Mouse (Mus musculus) forebrain, postnatal 0 days (tissue): ENCODE measurements at regions not wholly inside any gene's neighbourhood (a gene's known extent, or its start where the extent isn't known, plus 50 kb on each side); places are given as distances from the start of the nearest gene placed in this dataset.
A peak's percentile ranks its signal among the peaks of the same experiment; 100 is the strongest.

Source experiments
- ATAC-seq: fragments of 200-750 bp; cut with Nextera tagmentation; 2 replicates; pipeline ENCODE4 v1.8.0; 2017; ENCODE audit warnings: mild to moderate bottlenecking, moderate library complexity
- DNase-seq: peaks from one replicate; pipeline ENCODE4 v3.0.0-alpha.2; 2015
- H3K27ac ChIP-seq: fragments of 300-500 bp; sonication (generic); 2 replicates; pipeline ENCODE4 v1.5.1; 2014; ENCODE audit warnings: low read depth, mild to moderate bottlenecking, antibody characterized with exemption, low read length, moderate library complexity, mixed read lengths
- H3K27me3 ChIP-seq: fragments of 300-500 bp; sonication (generic); 2 replicates; pipeline ENCODE4 v1.6.1; 2014; ENCODE audit warnings: mild to moderate bottlenecking, low read length, mixed read lengths; ENCODE audit not compliant: insufficient read depth
- H3K36me3 ChIP-seq: fragments of 300-500 bp; sonication (generic); 2 replicates; pipeline ENCODE4 v1.6.1; 2014; ENCODE audit warnings: mild to moderate bottlenecking, moderate library complexity; ENCODE audit not compliant: insufficient read depth
- H3K4me1 ChIP-seq: fragments of 300-500 bp; sonication (generic); 2 replicates; pipeline ENCODE4 v1.6.1; 2014; ENCODE audit warnings: antibody characterized with exemption; ENCODE audit not compliant: insufficient read depth
- H3K4me2 ChIP-seq: fragments of 300-500 bp; sonication (generic); 2 replicates; pipeline ENCODE4 v1.6.1; 2014; ENCODE audit warnings: low read depth, mild to moderate bottlenecking, moderate library complexity
- H3K4me3 ChIP-seq: fragments of 300-500 bp; sonication (generic); 2 replicates; pipeline ENCODE4 v1.5.1; 2014; ENCODE audit warnings: low read depth, low read length, mixed read lengths
- H3K9ac ChIP-seq: fragments of 300-500 bp; sonication (generic); 2 replicates; pipeline ENCODE4 v1.6.1; 2014; ENCODE audit warnings: mild to moderate bottlenecking
- H3K9me3 ChIP-seq: fragments of 300-500 bp; sonication (generic); 2 replicates; pipeline ENCODE4 v1.6.1; 2016; ENCODE audit warnings: low read length
- CTCF ChIP-seq: sonication (generic); IDR thresholded peaks from 2 replicates; pipeline ENCODE4 v1.5.1; 2016; ENCODE audit warnings: antibody characterized with exemption, control low read depth, low read depth
- WGBS: fragments of 180-500 bp; shearing (Covaris S2); extraction: QIAGEN DNeasy Blood & Tissue Kit; methylation state at CpG from one replicate; pipeline ENCODE4 v1.1.7; 2014; 5-methylcytosine and 5-hydroxymethylcytosine counted together

DNA sequence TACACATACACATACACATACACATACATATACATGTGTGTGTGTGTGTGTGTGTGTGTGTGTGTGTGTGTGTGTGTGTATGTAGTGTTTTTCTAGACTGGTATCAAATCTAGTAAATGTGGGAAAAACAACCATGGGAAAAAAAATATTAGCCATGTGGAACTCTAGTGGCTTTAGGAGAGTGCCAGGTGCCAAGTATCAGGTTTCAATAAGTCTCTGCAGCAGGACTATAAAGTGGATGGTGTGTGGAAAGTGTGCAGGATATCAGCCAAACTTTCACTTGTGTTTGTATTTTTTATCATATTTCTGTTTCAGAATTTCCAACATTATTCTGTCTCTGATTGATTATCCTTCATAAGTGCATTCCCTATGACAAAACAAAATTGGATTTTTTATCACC lies 653.3 kb upstream of the Fam98a start:
- no peaks in the 10 kb centered on the region for H3K4me1 ChIP-seq
- DNase-seq (no peak), ATAC-seq (no peak)
- H3K4me2 ChIP-seq = no peak overlapping the region
- H3K27ac ChIP-seq = no peak overlapping the region
- TF ChIP-seq CTCF = no peak
- no peak overlapping the region for H3K4me3 ChIP-seq
- H3K36me3 ChIP-seq = no peaks in the 10 kb centered on the region
- no peaks in the 10 kb centered on the region for H3K27me3 ChIP-seq
- no peak overlapping the region for H3K9ac ChIP-seq
- H3K9me3 ChIP-seq = no peaks in the 10 kb centered on the region

DNA sequence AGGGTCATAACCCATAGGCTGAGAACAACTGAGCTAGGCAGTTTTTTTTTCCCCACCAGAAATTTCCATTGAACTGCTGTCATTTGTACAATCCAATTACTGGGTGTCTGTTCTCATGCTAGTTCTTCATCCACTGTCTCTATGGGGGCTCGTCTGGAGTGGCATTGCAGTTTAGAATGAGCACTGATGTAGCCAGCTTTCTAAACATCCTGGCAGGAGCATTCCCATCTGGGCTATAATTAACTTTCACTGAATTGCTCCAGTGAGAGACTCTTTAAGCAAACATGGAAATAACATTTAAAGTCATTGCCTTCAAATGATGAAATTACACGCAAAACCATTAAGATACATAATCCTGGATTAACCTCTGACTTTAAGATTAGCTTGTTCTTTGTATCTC lies 633.1 kb upstream of the Fam98a start:
- TF ChIP-seq CTCF = no peak
- 12% methylated on average over 2 of the region's 2 CpGs for WGBS
- Histone ChIP-seq H3K9ac (no peak overlapping the region), H3K4me2 (no peak overlapping the region), H3K36me3 (no peaks in the 10 kb centered on the region), H3K27ac (no peak overlapping the region), H3K27me3 (no peaks in the 10 kb centered on the region), H3K9me3 (no peaks in the 10 kb centered on the region), H3K4me1 (no peaks in the 10 kb centered on the region), H3K4me3 (no peak overlapping the region)
- ATAC-seq (peak; percentile 67; the same call in 1 of the 2 replicates), DNase-seq (peak; percentile 24)

DNA sequence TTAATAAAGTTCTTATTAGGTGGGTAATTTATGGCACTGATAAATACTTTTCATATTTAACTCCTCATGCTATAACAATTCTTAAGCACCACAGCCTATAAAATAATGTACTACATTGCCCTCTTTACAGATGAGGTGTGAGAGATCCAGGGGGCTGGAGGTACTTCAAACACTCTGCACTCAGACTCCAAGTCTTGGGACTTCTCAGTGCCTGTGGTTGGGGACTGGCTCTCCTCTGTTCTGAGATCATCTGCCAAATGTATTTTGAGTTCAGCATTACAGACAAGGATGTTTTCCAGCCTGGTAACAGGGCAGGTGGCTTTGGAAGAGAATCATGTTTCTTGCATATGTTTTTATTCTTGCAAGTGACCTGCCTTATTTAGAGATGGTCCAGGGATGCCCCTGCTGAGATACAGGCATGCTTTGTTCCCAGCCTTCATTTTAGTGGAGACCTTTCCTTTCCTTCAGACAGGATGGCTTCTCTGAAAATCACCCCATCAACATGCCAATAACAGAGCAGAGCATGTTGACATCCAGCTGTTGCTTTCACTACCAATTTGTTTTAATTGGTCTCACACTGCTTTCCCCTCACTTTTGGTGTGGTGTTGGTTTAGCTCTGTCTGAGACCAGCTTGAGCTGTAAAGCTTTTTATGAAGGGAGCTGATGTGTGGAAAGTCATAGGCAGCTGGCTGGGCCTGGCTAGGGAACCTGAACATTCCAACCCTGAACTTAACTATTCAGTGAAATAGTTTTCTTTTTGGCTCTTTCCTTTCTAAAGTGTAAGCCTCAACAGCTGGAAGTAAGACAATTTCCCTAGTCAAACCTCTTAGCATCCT lies 585.1 kb upstream of the Fam98a start:
- Histone ChIP-seq H3K4me3 (no peak overlapping the region), H3K27me3 (no peaks in the 10 kb centered on the region), H3K9me3 (no peaks in the 10 kb centered on the region), H3K27ac (no peak overlapping the region), H3K36me3 (no peaks in the 10 kb centered on the region), H3K9ac (no peak overlapping the region), H3K4me1 (no peaks in the 10 kb centered on the region), H3K4me2 (no peak overlapping the region)
- TF ChIP-seq CTCF = no peak
- ATAC-seq (no peak), DNase-seq (no peak)

- no peak overlapping the region for H3K4me2 ChIP-seq
- no peak overlapping the region for H3K9ac ChIP-seq
- no peak overlapping the region for H3K27ac ChIP-seq
- H3K27me3 ChIP-seq = no peaks in the 10 kb centered on the region
- H3K4me1 ChIP-seq = no peaks in the 10 kb centered on the region
- no peak overlapping the region for H3K4me3 ChIP-seq
- 35% methylated on average over 3 of the region's 3 CpGs for WGBS
- DNase-seq = peak; percentile 73
- H3K36me3 ChIP-seq = no peaks in the 10 kb centered on the region
- no peaks in the 10 kb centered on the region for H3K9me3 ChIP-seq
- TF ChIP-seq CTCF = no peak
- peak; percentile 34 for ATAC-seq
Observed at GRCm38 (mm10) chr17:76134030-76134429, 582.3 kb upstream of the Fam98a start.

DNA sequence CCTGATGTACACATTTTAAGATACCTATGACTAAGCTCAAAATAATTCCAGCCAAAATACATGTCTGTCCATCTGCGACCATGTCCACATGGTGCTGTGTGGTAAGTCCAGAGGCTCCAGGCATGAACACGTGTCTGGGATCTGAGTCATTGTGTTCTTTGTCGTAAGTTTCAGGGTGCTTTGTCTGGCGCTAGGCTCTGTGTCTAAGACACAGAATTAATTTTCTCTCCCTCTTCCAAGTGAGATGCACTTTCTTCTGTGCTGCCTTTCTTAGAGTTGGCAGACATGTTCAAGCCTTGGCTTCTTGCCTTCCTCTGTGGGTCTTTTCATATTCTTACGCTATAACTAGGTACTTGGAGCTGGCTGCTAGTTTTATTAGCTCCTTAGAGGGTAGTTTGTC lies 573.5 kb upstream of the Fam98a start:
- no peaks in the 10 kb centered on the region for H3K4me1 ChIP-seq
- peak overlapping the region; percentile 57 for H3K27ac ChIP-seq
- 28% methylated on average over 5 of the region's 5 CpGs for WGBS
- peak; percentile 92 for ATAC-seq
- peak; percentile 82 for DNase-seq
- no peak for TF ChIP-seq CTCF
- no peaks in the 10 kb centered on the region for H3K36me3 ChIP-seq
- H3K9ac ChIP-seq = no peak overlapping the region
- H3K27me3 ChIP-seq = no peaks in the 10 kb centered on the region
- H3K4me3 ChIP-seq = no peak overlapping the region
- H3K9me3 ChIP-seq = no peaks in the 10 kb centered on the region
- no peak overlapping the region for H3K4me2 ChIP-seq

- ATAC-seq (peak; percentile 95), DNase-seq (peak; percentile 37)
- no peak for TF ChIP-seq CTCF
Observed at GRCm38 (mm10) chr17:76111315-76112195, 559.8 kb upstream of the Fam98a start.

GRCm38 (mm10) chr17:76110856-76111255 lies 559.1 kb upstream of the Fam98a start:
- no peaks in the 10 kb centered on the region for H3K4me1 ChIP-seq
- H3K27me3 ChIP-seq = no peaks in the 10 kb centered on the region
- H3K4me2 ChIP-seq = no peak overlapping the region
- ATAC-seq = no peak
- H3K4me3 ChIP-seq = no peak overlapping the region
- WGBS = 64% methylated on average over 1 of the region's 1 CpGs
- H3K36me3 ChIP-seq = no peaks in the 10 kb centered on the region
- TF ChIP-seq CTCF = no peak
- H3K9me3 ChIP-seq = no peaks in the 10 kb centered on the region
- DNase-seq = no peak
- H3K9ac ChIP-seq = no peak overlapping the region
- H3K27ac ChIP-seq = no peak overlapping the region

More at GRCm38 (mm10) chr17:76111315-76112195, 559.8 kb upstream of the Fam98a start:
- no peaks in the 10 kb centered on the region for H3K27me3 ChIP-seq
- no peaks in the 10 kb centered on the region for H3K4me1 ChIP-seq
- 33% methylated on average over 9 of the region's 9 CpGs for WGBS
- no peak overlapping the region for H3K9ac ChIP-seq
- no peaks in the 10 kb centered on the region for H3K9me3 ChIP-seq
- no peak overlapping the region for H3K4me2 ChIP-seq
- H3K36me3 ChIP-seq = no peaks in the 10 kb centered on the region
- H3K27ac ChIP-seq = no peak overlapping the region
- no peak overlapping the region for H3K4me3 ChIP-seq
